Mouse (Mus musculus) forebrain, embryonic 11.5 days (tissue): ENCODE results near the gene Lexm. TPM values are rescaled to one million over a fixed set of nuclear protein-coding genes. Genes with fewer than 3 reads are reported as not detected.

Experiments used
- ATAC-seq: fragments of 200-750 bp; cut with Nextera tagmentation; replicated peaks from 2 replicates; pipeline ENCODE4 v1.8.0; 2017; ENCODE audit warnings: moderate TSS enrichment; ENCODE audit not compliant: low FRiP score
- DNase-seq: peaks from one replicate; pipeline ENCODE4 v3.0.0-alpha.2; 2017; ENCODE audit warnings: low spot score
- H3K27ac ChIP-seq: fragments of 300-500 bp; sonication (generic); 2 replicates; pipeline ENCODE4 v1.5.1; 2014; ENCODE audit warnings: low read depth, low read length
- H3K27me3 ChIP-seq: fragments of 300-500 bp; sonication (generic); 2 replicates; pipeline ENCODE4 v1.6.1; 2014; ENCODE audit warnings: mild to moderate bottlenecking, low read length, mixed read lengths; ENCODE audit not compliant: control insufficient read depth, insufficient read depth
- H3K36me3 ChIP-seq: fragments of 300-500 bp; sonication (generic); 2 replicates; pipeline ENCODE4 v1.6.1; 2014; ENCODE audit warnings: mild to moderate bottlenecking, low read length, moderate library complexity, mixed read lengths; ENCODE audit not compliant: control insufficient read depth, insufficient read depth
- H3K4me1 ChIP-seq: fragments of 300-500 bp; sonication (generic); replicated peaks from 2 replicates; pipeline ENCODE4 v1.6.1; 2014; ENCODE audit warnings: low read length, mixed read lengths; ENCODE audit not compliant: control insufficient read depth, insufficient read depth
- H3K4me2 ChIP-seq: fragments of 300-500 bp; sonication (generic); 2 replicates; pipeline ENCODE4 v1.6.1; 2014; ENCODE audit warnings: low read depth, mild to moderate bottlenecking, low read length, moderate library complexity, mixed read lengths; ENCODE audit not compliant: severe bottlenecking
- H3K4me3 ChIP-seq: fragments of 300-500 bp; sonication (generic); 2 replicates; pipeline ENCODE4 v1.5.1; 2014; ENCODE audit warnings: low read depth, low read length
- H3K9ac ChIP-seq: fragments of 300-500 bp; sonication (generic); 2 replicates; pipeline ENCODE4 v1.6.1; 2014; ENCODE audit warnings: low read length
- H3K9me3 ChIP-seq: fragments of 300-500 bp; sonication (generic); 2 replicates; pipeline ENCODE4 v1.6.1; 2016; ENCODE audit warnings: low read length, mixed read lengths; ENCODE audit not compliant: control insufficient read depth
- WGBS: fragments of 180-500 bp; shearing (Covaris S2); extraction: QIAGEN DNeasy Blood & Tissue Kit; methylation state at CpG from one replicate; pipeline ENCODE4 v1.1.7; 2014; 5-methylcytosine and 5-hydroxymethylcytosine counted together
- polyA plus RNA-seq: library from polyadenylated mRNA; unstranded; fragments of >200 nt; fragmentation: Nextera tagmentation; extraction: Ambion mirVana; gene quantifications from 2 replicates; pipeline ENCODE4 v1.2.1, GENCODE M21; 2014

Lexm gene
- polyA plus RNA-seq, 1 experiment from 2014 or later: 0.21 TPM

- no peak overlapping the region for H3K4me3 ChIP-seq
- ATAC-seq (no peak), DNase-seq (no peak)
- no peaks in the 10 kb centered on the region for H3K4me1 ChIP-seq
- no peaks in the 10 kb centered on the region for H3K9me3 ChIP-seq
- no peak overlapping the region for H3K27ac ChIP-seq
- H3K9ac ChIP-seq: no peak overlapping the region
- no peaks in the 10 kb centered on the region for H3K27me3 ChIP-seq
- H3K36me3 ChIP-seq: no peaks in the 10 kb centered on the region
- 91% methylated on average over 4 of the region's 4 CpGs for WGBS
- no peak overlapping the region for H3K4me2 ChIP-seq
Observed at GRCm38 (mm10) chr4:106600770-106601169, 16.3 kb downstream of the Lexm start.

- Histone ChIP-seq H3K27ac (no peak overlapping the region), H3K4me2 (no peak overlapping the region), H3K27me3 (no peaks in the 10 kb centered on the region), H3K9me3 (no peaks in the 10 kb centered on the region), H3K36me3 (no peaks in the 10 kb centered on the region), H3K4me1 (no peaks in the 10 kb centered on the region), H3K9ac (no peak overlapping the region), H3K4me3 (no peak overlapping the region)
- ATAC-seq: no peak
- DNase-seq: no peak
- WGBS: 65% methylated on average over 1 of the region's 1 CpGs
Observed at GRCm38 (mm10) chr4:106599415-106599814, 17.6 kb downstream of the Lexm start.

- 88% methylated on average over 4 of the region's 4 CpGs for WGBS
- no peak for ATAC-seq
Observed at GRCm38 (mm10) chr4:106597741-106598140, 19.3 kb downstream of the Lexm start.

GRCm38 (mm10) chr4:106597055-106597454 is 20.0 kb downstream of the Lexm start:
- Histone ChIP-seq H3K4me1 (no peaks in the 10 kb centered on the region), H3K9ac (no peak overlapping the region), H3K36me3 (no peaks in the 10 kb centered on the region), H3K4me2 (no peak overlapping the region), H3K9me3 (no peaks in the 10 kb centered on the region), H3K27ac (no peak overlapping the region), H3K4me3 (no peak overlapping the region), H3K27me3 (no peaks in the 10 kb centered on the region)
- WGBS: 81% methylated on average over 9 of the region's 9 CpGs
- DNase-seq (no peak), ATAC-seq (no peak)

More at GRCm38 (mm10) chr4:106597741-106598140, 19.3 kb downstream of the Lexm start:
- H3K27me3 ChIP-seq: no peaks in the 10 kb centered on the region
- no peak for DNase-seq
- no peaks in the 10 kb centered on the region for H3K4me1 ChIP-seq
- no peak overlapping the region for H3K4me2 ChIP-seq
- no peaks in the 10 kb centered on the region for H3K9me3 ChIP-seq
- H3K4me3 ChIP-seq: no peak overlapping the region
- no peaks in the 10 kb centered on the region for H3K36me3 ChIP-seq
- H3K9ac ChIP-seq: no peak overlapping the region
- H3K27ac ChIP-seq: no peak overlapping the region

GRCm38 (mm10) chr4:106596200-106596599 is 20.8 kb downstream of the Lexm start:
- H3K4me1 ChIP-seq: no peaks in the 10 kb centered on the region
- H3K36me3 ChIP-seq: no peaks in the 10 kb centered on the region
- 59% methylated on average over 3 of the region's 3 CpGs for WGBS
- no peak overlapping the region for H3K27ac ChIP-seq
- no peaks in the 10 kb centered on the region for H3K9me3 ChIP-seq
- H3K9ac ChIP-seq: no peak overlapping the region
- ATAC-seq (no peak), DNase-seq (no peak)
- no peak overlapping the region for H3K4me3 ChIP-seq
- H3K27me3 ChIP-seq: no peaks in the 10 kb centered on the region
- no peak overlapping the region for H3K4me2 ChIP-seq

- no peak for ATAC-seq
- Histone ChIP-seq H3K9me3 (no peaks in the 10 kb centered on the region), H3K4me2 (no peak overlapping the region), H3K36me3 (no peaks in the 10 kb centered on the region; the same call in 1 of the 2 replicates), H3K27ac (no peak overlapping the region), H3K27me3 (no peaks in the 10 kb centered on the region), H3K4me3 (no peak overlapping the region), H3K4me1 (no peaks in the 10 kb centered on the region), H3K9ac (no peak overlapping the region)
- DNase-seq: no peak
- 52% methylated on average over 7 of the region's 7 CpGs for WGBS
Observed at GRCm38 (mm10) chr4:106593636-106594035, 23.4 kb downstream of the Lexm start.

- Histone ChIP-seq H3K27ac (no peak overlapping the region), H3K36me3 (peaks cover 14% of the 10 kb centered on the region), H3K4me3 (no peak overlapping the region), H3K9ac (no peak overlapping the region), H3K9me3 (no peaks in the 10 kb centered on the region), H3K4me1 (no peaks in the 10 kb centered on the region), H3K4me2 (no peak overlapping the region), H3K27me3 (no peaks in the 10 kb centered on the region)
- ATAC-seq (no peak), DNase-seq (no peak)
- WGBS: 88% methylated on average over 9 of the region's 9 CpGs
Observed at GRCm38 (mm10) chr4:106590871-106591270, 26.2 kb downstream of the Lexm start.

- no peak overlapping the region for H3K4me2 ChIP-seq
- H3K9ac ChIP-seq: no peak overlapping the region
- no peaks in the 10 kb centered on the region for H3K4me1 ChIP-seq
- H3K36me3 ChIP-seq: peaks cover 17% of the 10 kb centered on the region
- 83% methylated on average over 9 of the region's 9 CpGs for WGBS
- no peak for ATAC-seq
- no peak overlapping the region for H3K27ac ChIP-seq
- no peaks in the 10 kb centered on the region for H3K27me3 ChIP-seq
- DNase-seq: no peak
- H3K9me3 ChIP-seq: no peaks in the 10 kb centered on the region
- no peak overlapping the region for H3K4me3 ChIP-seq
Observed at GRCm38 (mm10) chr4:106590142-106590541, 26.9 kb downstream of the Lexm start.

- ATAC-seq (no peak), DNase-seq (no peak)
- H3K9me3 ChIP-seq: no peaks in the 10 kb centered on the region
- no peak overlapping the region for H3K9ac ChIP-seq
- no peak overlapping the region for H3K27ac ChIP-seq
- no peak overlapping the region for H3K4me2 ChIP-seq
- H3K36me3 ChIP-seq: peaks cover 17% of the 10 kb centered on the region
- no peaks in the 10 kb centered on the region for H3K27me3 ChIP-seq
- no peaks in the 10 kb centered on the region for H3K4me1 ChIP-seq
- H3K4me3 ChIP-seq: no peak overlapping the region
- 91% methylated on average over 6 of the region's 6 CpGs for WGBS
Observed at GRCm38 (mm10) chr4:106587075-106587474, 30.0 kb downstream of the Lexm start.
